Mouse (Mus musculus) small intestine, adult 2 months (tissue): Measurements from ENCODE around the gene Usp24. TPM values are rescaled to one million over a fixed set of nuclear protein-coding genes. Genes with fewer than 3 reads are reported as not detected.
"Not testable (repeated sequence)": the region's sequence is repeated elsewhere in the genome, so short reads cannot be mapped to it uniquely, and the experiment has no call there.

Experiments used
- H3K27ac ChIP-seq: fragments of 200-500 bp; 2 replicates; pipeline ENCODE4 v1.5.1; 2012; ENCODE audit warnings: low read depth, low read length, control low read depth, inconsistent platforms; ENCODE audit not compliant: insufficient read depth
- H3K27me3 ChIP-seq: fragments of 200-500 bp; 2 replicates; pipeline ENCODE4 v1.6.1; 2012; ENCODE audit warnings: mild to moderate bottlenecking, moderate library complexity, low read length, inconsistent platforms; ENCODE audit not compliant: control insufficient read depth, insufficient read depth
- H3K36me3 ChIP-seq: fragments of 200-500 bp; 2 replicates; pipeline ENCODE4 v1.6.1; 2012; ENCODE audit warnings: mild to moderate bottlenecking, low read length, control low read depth, inconsistent platforms; ENCODE audit not compliant: control insufficient read depth, insufficient read depth
- H3K4me1 ChIP-seq: fragments of 200-500 bp; 2 replicates; pipeline ENCODE4 v1.6.1; 2012; ENCODE audit warnings: low read length, inconsistent platforms, mixed read lengths; ENCODE audit not compliant: control insufficient read depth, insufficient read depth, insufficient read length
- H3K4me3 ChIP-seq: fragments of 200-500 bp; 2 replicates; pipeline ENCODE4 v1.5.1; 2012; ENCODE audit warnings: low read depth, mild to moderate bottlenecking, control low read depth, inconsistent platforms, low read length, moderate library complexity
- CTCF ChIP-seq: fragments of 200-500 bp; IDR thresholded peaks from 2 replicates; pipeline ENCODE4 v1.5.1; 2012; ENCODE audit warnings: low read depth, mild to moderate bottlenecking, control low read depth, inconsistent platforms, low read length, moderate library complexity, mixed read lengths; ENCODE audit not compliant: insufficient replicate concordance, insufficient read length; ENCODE audit errors: extremely low read depth
- POLR2A ChIP-seq: fragments of 200-500 bp; IDR thresholded peaks from 2 replicates; pipeline ENCODE4 v1.6.1; 2012; ENCODE audit warnings: low read depth, mild to moderate bottlenecking, control low read depth, inconsistent platforms, low read length, moderate library complexity
- WGBS: fragments of 180-500 bp; shearing (Covaris S2); methylation state at CpG from one replicate; pipeline ENCODE4 v1.1.7; 2018; 5-methylcytosine and 5-hydroxymethylcytosine counted together
- polyA plus RNA-seq: library from polyadenylated mRNA; depleted of rRNA; stranded (reverse); fragments of >200 nt; gene quantifications from 2 replicates; pipeline ENCODE4 v1.2.3, GENCODE M21; 2012

Usp24 gene
- polyA plus RNA-seq, 1 experiment: 5.8 TPM

- TF ChIP-seq CTCF (no peak), POLR2A (no peak)
- Histone ChIP-seq H3K36me3 (0 out of 2 replicates have a peak, but pooled peaks cover 1% of the 10 kb centered on the region), H3K27me3 (no peaks in the 10 kb centered on the region), H3K27ac (no peak overlapping the region), H3K4me1 (no peaks in the 10 kb centered on the region; the same call in 1 of the 2 replicates), H3K4me3 (no peak overlapping the region)
- WGBS: 84% methylated on average over 6 of the region's 6 CpGs
Measured at GRCm38 (mm10) chr4:106318976-106319375, 3.0 kb downstream of the Usp24 start.

- Histone ChIP-seq H3K4me1 (no peaks in the 10 kb centered on the region; the same call in 1 of the 2 replicates), H3K27ac (no peak overlapping the region), H3K4me3 (no peak overlapping the region), H3K27me3 (no peaks in the 10 kb centered on the region), H3K36me3 (0 out of 2 replicates have a peak, but pooled peaks cover 5% of the 10 kb centered on the region)
- TF ChIP-seq CTCF: no peak
- no peak for TF ChIP-seq POLR2A
- 83% methylated on average over 10 of the region's 10 CpGs for WGBS
Measured at GRCm38 (mm10) chr4:106322846-106323245, 6.8 kb downstream of the Usp24 start.

GRCm38 (mm10) chr4:106323318-106323717, 7.3 kb downstream of the Usp24 start:
- Histone ChIP-seq H3K4me1 (no peaks in the 10 kb centered on the region; the same call in 1 of the 2 replicates), H3K27me3 (no peaks in the 10 kb centered on the region), H3K4me3 (no peak overlapping the region), H3K27ac (no peak overlapping the region), H3K36me3 (0 out of 2 replicates have a peak, but pooled peaks cover 5% of the 10 kb centered on the region)
- WGBS: 74% methylated on average over 2 of the region's 2 CpGs
- no peak for TF ChIP-seq CTCF
- TF ChIP-seq POLR2A: no peak

GRCm38 (mm10) chr4:106327436-106327835, 11.4 kb downstream of the Usp24 start:
- H3K4me3 ChIP-seq: no peak overlapping the region
- no peak overlapping the region for H3K27ac ChIP-seq
- TF ChIP-seq CTCF: no peak
- no peak for TF ChIP-seq POLR2A
- whole genome bisulfite sequencing: 50% methylated on average over 5 of the region's 5 CpGs
- 0 out of 2 replicates have a peak, but pooled peaks cover 5% of the 10 kb centered on the region for H3K36me3 ChIP-seq
- no peaks in the 10 kb centered on the region for H3K27me3 ChIP-seq
- H3K4me1 ChIP-seq: no peaks in the 10 kb centered on the region

- no peaks in the 10 kb centered on the region for H3K4me1 ChIP-seq
- WGBS: 71% methylated on average over 4 of the region's 4 CpGs
- H3K4me3 ChIP-seq: no peak overlapping the region
- H3K27ac ChIP-seq: no peak overlapping the region
- 0 out of 2 replicates have a peak, but pooled peaks cover 3% of the 10 kb centered on the region for H3K36me3 ChIP-seq
- H3K27me3 ChIP-seq: no peaks in the 10 kb centered on the region
- TF ChIP-seq CTCF (no peak), POLR2A (no peak)
Measured at GRCm38 (mm10) chr4:106328704-106329103, 12.7 kb downstream of the Usp24 start.

GRCm38 (mm10) chr4:106329171-106329570, 13.2 kb downstream of the Usp24 start:
- not testable (repeated sequence) for H3K4me1 ChIP-seq, H3K36me3 ChIP-seq, H3K27me3 ChIP-seq, H3K4me3 ChIP-seq, H3K27ac ChIP-seq
- WGBS: 83% methylated on average over 6 of the region's 6 CpGs

GRCm38 (mm10) chr4:106330371-106330819, 14.4 kb downstream of the Usp24 start:
- no peaks in the 10 kb centered on the region for H3K4me1 ChIP-seq
- H3K27ac ChIP-seq: no peak overlapping the region
- no peak for TF ChIP-seq POLR2A
- no peak for TF ChIP-seq CTCF
- no peaks in the 10 kb centered on the region for H3K27me3 ChIP-seq
- 0 out of 2 replicates have a peak, but pooled peaks cover 3% of the 10 kb centered on the region for H3K36me3 ChIP-seq
- 78% methylated on average over 5 of the region's 5 CpGs for WGBS
- H3K4me3 ChIP-seq: no peak overlapping the region

GRCm38 (mm10) chr4:106333071-106333470, 17.1 kb downstream of the Usp24 start:
- H3K4me3 ChIP-seq: no peak overlapping the region
- H3K27ac ChIP-seq: no peak overlapping the region
- no peaks in the 10 kb centered on the region; the same call in 1 of the 2 replicates for H3K36me3 ChIP-seq
- WGBS: 75% methylated on average over 3 of the region's 3 CpGs
- TF ChIP-seq POLR2A (no peak), CTCF (no peak)
- H3K27me3 ChIP-seq: no peaks in the 10 kb centered on the region
- H3K4me1 ChIP-seq: no peaks in the 10 kb centered on the region
